Mouse (Mus musculus) embryo, embryonic 10 days (tissue): ENCODE data around the gene Oxtr.

Experiments
- DNase-seq: peaks from one replicate; pipeline ENCODE4 v3.0.0-alpha.2; 2015; ENCODE audit warnings: low spot score

The Oxtr gene

DNA sequence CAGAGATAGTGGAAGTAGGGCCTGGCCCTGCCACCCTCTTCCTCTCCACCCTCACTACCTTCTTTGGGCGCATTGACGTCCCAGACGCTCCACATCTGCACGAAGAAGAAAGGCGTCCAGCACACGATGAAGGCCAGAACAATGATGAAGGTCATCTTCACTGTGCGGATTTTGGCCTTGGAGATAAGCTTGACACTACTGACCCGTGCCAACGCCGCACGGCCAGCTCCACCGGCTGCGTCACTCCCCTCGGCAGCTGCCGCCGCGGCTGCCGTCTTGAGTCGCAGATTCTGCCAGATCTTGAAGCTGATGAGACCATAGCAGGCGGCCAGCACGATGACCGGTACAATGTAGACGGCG is 942 bp downstream of the Oxtr start:
- no peak for DNase-seq

DNA sequence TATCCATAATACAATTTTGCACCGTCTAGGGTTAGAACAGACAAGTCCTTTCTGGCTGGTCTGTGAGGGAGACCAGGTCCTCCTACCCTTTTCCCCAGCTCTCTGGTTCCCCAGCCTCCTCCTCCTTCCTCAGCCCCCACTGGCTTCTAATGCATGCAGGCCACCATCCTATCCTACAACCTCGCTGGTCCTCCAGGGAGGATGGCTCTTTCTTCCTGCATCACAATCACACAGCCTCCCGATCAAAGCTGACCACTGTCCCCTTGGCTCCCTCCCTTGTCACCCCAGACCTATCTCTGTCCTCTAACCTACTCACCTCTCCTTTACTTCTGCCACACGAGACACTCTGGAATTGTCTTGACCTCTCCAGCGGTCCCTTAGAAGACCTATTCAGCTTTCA is 1.8 kb downstream of the Oxtr start:
- DNase-seq, result no peak

DNA sequence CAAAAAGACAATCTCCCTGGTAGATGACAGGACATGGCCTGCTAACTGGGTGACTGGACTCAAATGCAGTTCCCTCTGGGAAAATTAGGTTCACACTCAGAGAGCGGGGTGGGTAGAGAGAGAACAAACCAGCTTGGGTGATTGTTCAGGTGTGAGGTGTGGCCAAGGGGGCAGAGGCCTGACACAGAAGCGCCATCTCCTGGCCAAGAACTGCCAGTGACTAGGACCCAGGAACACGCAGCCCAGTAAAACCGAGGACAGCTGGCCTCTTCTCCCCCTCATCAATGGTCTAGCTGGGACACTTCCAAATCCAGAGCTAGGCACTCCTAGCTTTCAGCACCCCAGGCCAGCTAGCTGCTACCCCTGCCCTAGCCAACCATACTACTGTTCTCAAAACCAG is 5.4 kb downstream of the Oxtr start:
- peak; percentile 64 for DNase-seq

DNA sequence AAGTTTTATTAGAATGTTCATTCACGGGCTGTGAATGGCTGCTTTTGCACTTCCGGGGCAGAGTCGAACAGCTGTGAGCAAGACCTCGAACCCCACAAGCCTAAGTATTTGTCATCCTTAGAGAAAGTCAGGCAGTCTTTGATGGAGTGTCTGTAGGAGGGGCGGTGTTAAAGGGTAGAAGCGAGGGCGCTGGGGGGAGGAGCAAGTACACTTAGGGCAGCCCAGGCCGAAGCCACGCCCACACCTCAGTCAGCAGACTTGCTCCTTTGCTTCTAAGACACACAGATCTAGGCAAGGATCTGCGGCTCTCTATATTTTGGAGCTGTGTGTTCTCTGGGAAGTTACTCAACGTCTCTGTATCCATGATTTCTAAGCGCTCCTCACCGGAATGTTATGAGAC is 9.9 kb downstream of the Oxtr start:
- peak; percentile 55 for DNase-seq

DNA sequence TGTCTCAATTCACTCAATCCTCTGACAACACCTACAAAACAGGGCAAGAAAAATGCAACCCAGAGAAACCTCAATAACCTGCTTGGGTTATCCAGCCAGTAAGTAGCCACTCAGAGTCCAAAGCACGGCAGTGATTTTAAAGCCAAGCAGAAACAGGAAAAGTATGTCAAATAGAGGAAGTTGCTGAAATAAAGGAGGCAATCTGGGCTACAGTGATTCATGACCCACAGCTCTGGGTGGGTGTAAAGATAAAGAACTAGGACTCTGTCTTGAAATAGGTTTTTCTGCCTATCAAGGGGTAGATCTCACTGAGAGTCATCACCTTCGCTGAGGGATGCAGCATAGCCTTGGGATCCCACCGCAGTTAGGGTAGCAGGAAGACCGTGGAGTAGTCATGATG is 18.1 kb downstream of the Oxtr start:
- no peak for DNase-seq

DNA sequence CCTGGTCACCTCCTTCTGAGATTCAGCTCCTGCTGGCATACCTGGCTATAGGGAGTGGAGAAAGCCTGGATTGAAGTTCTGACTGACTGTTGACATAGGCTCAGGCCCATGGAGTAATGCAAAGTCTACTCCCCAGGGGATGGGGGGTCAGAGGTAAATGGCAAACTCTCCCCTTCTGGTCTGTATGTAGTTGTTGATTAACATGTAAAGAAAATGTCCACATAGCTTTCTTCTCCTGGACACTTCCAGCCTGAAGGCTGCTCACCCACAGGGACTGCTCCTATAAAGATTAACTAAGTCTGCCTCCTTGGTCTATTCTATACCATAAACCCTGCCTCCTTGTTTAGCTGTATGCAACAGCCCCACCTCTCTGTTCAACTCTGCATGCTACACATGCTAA is 23.7 kb downstream of the Oxtr start:
- no peak for DNase-seq

DNA sequence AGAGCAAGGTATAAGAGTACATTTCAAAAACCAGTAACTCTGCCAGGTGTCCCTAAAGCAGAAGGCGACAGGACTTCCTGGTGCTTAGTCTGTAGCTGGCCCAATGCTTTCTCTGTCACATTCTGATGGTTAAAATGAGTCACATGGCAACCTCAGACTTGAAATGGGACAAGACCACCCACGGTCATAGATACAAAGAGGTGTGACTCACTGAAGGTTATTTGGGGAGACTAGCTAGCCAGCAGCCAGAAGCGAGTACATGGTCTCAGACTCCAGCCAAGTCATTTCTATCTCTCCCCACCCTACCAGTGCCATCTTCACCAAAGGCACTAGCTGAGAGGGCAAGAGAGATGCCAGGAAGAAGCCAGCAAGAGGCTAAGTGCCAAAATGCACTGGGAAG is 24.3 kb downstream of the Oxtr start:
- no peak for DNase-seq

DNA sequence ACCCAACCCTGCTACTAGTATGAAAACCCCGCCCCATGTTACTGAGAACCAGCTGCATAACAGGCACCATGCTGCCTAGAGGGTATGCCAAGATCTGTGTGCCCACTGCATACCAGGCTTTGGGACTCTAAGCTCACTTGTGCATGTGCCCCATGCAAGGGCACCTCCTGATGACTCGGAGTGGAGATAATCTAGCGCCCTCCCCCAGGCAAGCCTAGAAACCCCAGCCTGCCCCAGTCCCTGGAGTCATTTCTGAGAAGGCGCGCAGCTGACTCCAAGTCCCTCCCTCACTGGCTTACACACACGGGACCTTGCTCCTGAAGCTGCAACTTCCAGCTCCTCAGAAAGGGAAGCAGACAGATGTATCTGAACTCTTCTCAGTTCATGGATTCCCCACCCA is 26.4 kb downstream of the Oxtr start:
- DNase-seq, result no peak

DNA sequence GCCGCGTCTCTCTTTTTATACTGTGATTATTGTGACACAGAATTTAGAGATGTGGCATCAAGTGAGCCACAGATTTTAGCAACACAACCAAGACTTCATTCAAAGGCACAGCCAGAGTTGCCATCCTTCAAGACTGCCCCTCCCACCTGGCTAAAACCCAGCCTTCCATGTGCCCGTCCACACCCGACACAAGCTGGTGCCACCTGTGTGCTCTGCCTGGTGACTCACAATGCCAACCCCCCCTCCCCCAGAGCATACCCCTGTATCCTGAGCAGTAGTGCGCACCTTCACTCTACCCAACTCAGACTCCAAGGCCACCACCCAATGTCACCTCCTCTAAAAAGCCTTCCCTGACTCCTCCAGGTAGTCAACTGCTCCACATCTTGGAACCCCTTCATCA is 28.3 kb downstream of the Oxtr start:
- DNase-seq, result no peak

DNA sequence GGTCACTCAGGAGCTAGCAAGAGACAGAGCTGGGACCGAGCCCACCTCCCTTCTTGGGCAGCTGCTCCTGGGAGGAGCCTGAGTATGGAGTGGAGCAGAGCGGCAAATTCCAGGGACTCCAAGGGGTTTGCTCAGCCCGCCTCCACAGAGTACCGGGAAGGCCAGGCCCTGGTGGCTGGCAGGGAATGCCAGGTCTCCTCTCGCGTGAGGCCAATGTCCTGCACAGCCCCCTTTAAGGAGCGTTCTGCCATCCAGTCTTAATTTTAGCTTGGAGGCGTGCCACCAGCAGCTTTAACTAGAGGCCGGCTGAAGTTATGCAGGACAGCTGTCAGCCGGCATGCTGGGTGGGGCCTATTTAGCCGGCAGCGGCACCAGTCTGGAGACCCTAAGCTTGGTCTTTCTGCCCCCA is 30.4 kb downstream of the Oxtr start, which contains the start of gene Cav3:
TSS of gene Cav3 (plus strand) at position 165 of the 409 bp plus-strand sequence.
- DNase-seq, result no peak

DNA sequence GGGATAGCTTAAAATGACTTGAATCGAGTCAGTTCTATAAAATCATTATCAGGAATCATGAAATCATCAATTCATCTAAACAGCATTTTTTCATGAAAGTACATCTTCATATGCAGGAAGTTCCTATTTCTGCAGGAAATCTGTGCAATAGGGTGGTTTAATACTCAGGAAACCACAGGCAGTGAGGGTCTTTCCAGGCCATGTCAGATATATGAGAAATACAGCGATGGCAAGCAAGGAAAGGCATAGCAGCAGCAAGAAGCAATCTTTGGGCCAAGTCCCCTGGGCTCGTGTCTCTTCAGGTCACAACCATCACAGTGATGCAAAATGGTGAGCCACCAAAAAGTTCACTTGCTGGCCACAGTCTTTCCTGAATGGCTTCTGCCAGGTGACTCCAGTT is 44.1 kb downstream of the Oxtr start:
- no peak for DNase-seq

DNA sequence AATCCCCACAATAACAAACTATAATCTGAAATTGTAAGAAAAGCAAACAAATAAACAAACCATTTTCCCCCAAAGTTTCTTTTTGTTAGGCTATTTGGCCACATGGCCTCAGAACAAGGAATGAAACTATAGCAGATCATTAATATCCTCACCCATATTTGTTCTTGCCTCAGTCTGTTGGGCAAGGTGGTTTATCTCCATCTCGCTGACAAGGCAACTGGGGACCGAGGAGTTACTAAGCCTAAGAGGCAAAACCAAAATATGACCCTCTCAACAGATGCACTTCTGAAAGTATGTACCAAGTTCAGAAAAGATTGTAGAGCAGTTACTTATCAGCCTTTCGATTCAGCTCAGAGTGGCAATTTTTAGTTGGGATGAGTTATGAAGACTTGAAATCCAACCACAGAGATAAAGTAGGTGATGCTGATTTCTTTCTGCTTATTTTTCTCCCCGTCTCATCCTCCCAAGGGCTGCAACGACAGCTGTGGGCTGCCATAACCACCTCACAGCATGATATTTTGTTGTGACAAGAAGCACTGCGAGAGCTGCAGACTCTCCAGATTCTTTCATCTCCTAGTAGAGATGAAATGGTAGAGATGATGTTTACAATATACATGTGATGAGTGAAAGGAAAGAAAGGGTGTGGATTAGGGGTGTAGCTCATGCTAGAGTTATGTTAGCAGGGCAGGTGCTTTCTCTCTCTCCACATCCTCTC is 63.6 kb downstream of the Oxtr start:
- no peak for DNase-seq

DNA sequence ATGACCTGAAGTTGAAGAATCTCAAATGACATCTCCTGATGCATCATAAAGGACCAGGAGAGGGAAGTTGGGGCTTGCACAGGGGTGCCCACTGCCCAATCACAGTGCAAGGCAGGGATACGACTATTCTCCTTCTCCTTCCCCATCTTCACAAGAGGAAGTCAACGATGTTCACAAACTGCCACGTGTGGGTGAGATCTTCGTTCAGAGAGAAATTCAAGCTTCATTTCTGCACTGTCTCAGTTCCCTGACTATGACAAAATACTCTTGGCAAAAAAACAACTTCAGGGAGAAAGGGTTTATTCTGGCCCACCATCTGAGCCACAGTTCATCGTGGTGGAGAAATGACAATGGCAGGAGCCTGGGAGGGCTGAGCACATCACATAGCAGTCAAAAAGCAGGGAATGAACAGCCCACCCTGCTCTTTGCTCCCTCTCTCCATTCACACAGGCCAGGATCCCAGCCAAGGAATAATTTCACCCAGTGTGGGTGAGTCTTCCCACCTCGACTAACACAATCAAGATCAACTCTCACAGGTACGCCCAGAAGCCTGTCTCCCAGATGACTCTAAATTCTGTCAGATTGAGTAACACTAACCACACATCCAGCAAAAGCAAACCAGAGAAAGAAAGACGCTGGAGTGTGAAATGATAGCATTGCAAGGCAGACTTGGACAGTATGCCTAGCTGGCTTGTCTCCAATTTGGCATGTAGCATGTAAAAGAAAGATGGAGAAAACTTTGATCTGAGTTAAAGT is 65.8 kb downstream of the Oxtr start:
- no peak for DNase-seq
